Mouse (Mus musculus) limb, embryonic 14.5 days (tissue): ENCODE results near the gene Prickle2. TPM values are rescaled to one million over a fixed set of nuclear protein-coding genes. Genes with fewer than 3 reads are reported as not detected.

Experiments used
- ATAC-seq: fragments of 200-750 bp; cut with Nextera tagmentation; 2 replicates; pipeline ENCODE4 v1.8.0; 2017; ENCODE audit warnings: low read depth, moderate number of reproducible peaks, moderate TSS enrichment; ENCODE audit not compliant: low FRiP score
- DNase-seq: peaks from one replicate; pipeline ENCODE4 v3.0.0-alpha.2; 2015; ENCODE audit warnings: low spot score
- H3K27ac ChIP-seq: fragments of 300-500 bp; sonication (generic); replicated peaks from 2 replicates; pipeline ENCODE4 v1.5.1; 2014; ENCODE audit warnings: low read depth, mild to moderate bottlenecking, low read length, moderate library complexity, mixed read lengths
- H3K27me3 ChIP-seq: fragments of 300-500 bp; sonication (generic); 2 replicates; pipeline ENCODE4 v1.6.1; 2014; ENCODE audit warnings: low read length, mixed read lengths; ENCODE audit not compliant: control insufficient read depth, insufficient read depth
- H3K36me3 ChIP-seq: fragments of 300-500 bp; sonication (generic); 2 replicates; pipeline ENCODE4 v1.6.1; 2014; ENCODE audit warnings: mild to moderate bottlenecking, low read length, moderate library complexity, mixed read lengths; ENCODE audit not compliant: control insufficient read depth, insufficient read depth
- H3K4me1 ChIP-seq: fragments of 300-500 bp; sonication (generic); 2 replicates; pipeline ENCODE4 v1.6.1; 2014; ENCODE audit warnings: antibody characterized with exemption, low read length, mixed read lengths; ENCODE audit not compliant: control insufficient read depth, insufficient read depth
- H3K4me2 ChIP-seq: fragments of 300-500 bp; sonication (generic); replicated peaks from 2 replicates; pipeline ENCODE4 v1.6.1; 2014; ENCODE audit warnings: low read depth, mild to moderate bottlenecking, low read length, moderate library complexity; ENCODE audit not compliant: severe bottlenecking
- H3K4me3 ChIP-seq: fragments of 300-500 bp; sonication (generic); replicated peaks from 2 replicates; pipeline ENCODE4 v1.5.1; 2014; ENCODE audit warnings: low read length
- H3K9ac ChIP-seq: fragments of 300-500 bp; sonication (generic); 2 replicates; pipeline ENCODE4 v1.6.1; 2014; ENCODE audit warnings: mild to moderate bottlenecking, low read depth, low read length, moderate library complexity; ENCODE audit not compliant: severe bottlenecking
- H3K9me3 ChIP-seq: fragments of 300-500 bp; sonication (generic); 2 replicates; pipeline ENCODE4 v1.6.1; 2016; ENCODE audit warnings: low read length; ENCODE audit not compliant: control insufficient read depth
- POLR2A ChIP-seq: fragments of 200-500 bp; IDR thresholded peaks from 2 replicates; pipeline ENCODE4 v1.8.0; 2012; ENCODE audit warnings: inconsistent platforms, mild to moderate bottlenecking, moderate library complexity, borderline replicate concordance; ENCODE audit not compliant: insufficient read depth, insufficient read length; ENCODE audit errors: extremely low read depth
- WGBS: fragments of 180-500 bp; shearing (Covaris S2); extraction: QIAGEN DNeasy Blood & Tissue Kit; methylation state at CpG from one replicate; pipeline ENCODE4 v1.1.7; 2014; 5-methylcytosine and 5-hydroxymethylcytosine counted together
- polyA plus RNA-seq, 2 experiments: library from polyadenylated mRNA; depleted of rRNA in 1 of 2; stranded (reverse) in 1 of 2; unstranded in 1 of 2; fragments of >200 nt; fragmentation: Nextera tagmentation in 1 of 2; extraction: Ambion mirVana in 1 of 2; gene quantifications; 2 replicates each; pipeline versions ENCODE4 v1.2.1 to v1.2.3; 2012 to 2014

The Prickle2 gene
- polyA plus RNA-seq, 2 experiments = 5.5 to 8.0 TPM

GRCm38 (mm10) chr6:92630991-92631390 lies 75.0 kb downstream of the Prickle2 start:
- H3K36me3 ChIP-seq = no peaks in the 10 kb centered on the region
- H3K9me3 ChIP-seq = no peaks in the 10 kb centered on the region
- H3K4me2 ChIP-seq = no peak overlapping the region
- DNase-seq = no peak
- no peak overlapping the region for H3K4me3 ChIP-seq
- no peak overlapping the region for H3K27ac ChIP-seq
- no peak for ATAC-seq
- H3K27me3 ChIP-seq = no peaks in the 10 kb centered on the region
- no peak for TF ChIP-seq POLR2A
- WGBS = 90% methylated on average over 2 of the region's 2 CpGs
- H3K4me1 ChIP-seq = peaks cover 12% of the 10 kb centered on the region
- no peak overlapping the region for H3K9ac ChIP-seq

GRCm38 (mm10) chr6:92627711-92628110 lies 78.2 kb downstream of the Prickle2 start:
- Histone ChIP-seq H3K27me3 (no peaks in the 10 kb centered on the region), H3K36me3 (no peaks in the 10 kb centered on the region), H3K4me3 (no peak overlapping the region), H3K27ac (no peak overlapping the region), H3K4me2 (no peak overlapping the region), H3K4me1 (0 out of 2 replicates have a peak, but pooled peaks cover 3% of the 10 kb centered on the region), H3K9ac (no peak overlapping the region), H3K9me3 (no peaks in the 10 kb centered on the region)
- DNase-seq (no peak), ATAC-seq (no peak)
- WGBS = 90% methylated on average over 3 of the region's 3 CpGs
- no peak for TF ChIP-seq POLR2A

- no peak for TF ChIP-seq POLR2A
- ATAC-seq (no peak), DNase-seq (no peak)
- H3K27me3 ChIP-seq = no peaks in the 10 kb centered on the region
- H3K9me3 ChIP-seq = no peaks in the 10 kb centered on the region
- no peak overlapping the region for H3K4me3 ChIP-seq
- H3K36me3 ChIP-seq = no peaks in the 10 kb centered on the region
- no peak overlapping the region for H3K9ac ChIP-seq
- peaks cover 3% of the 10 kb centered on the region; the same call in 1 of the 2 replicates for H3K4me1 ChIP-seq
- 80% methylated on average over 8 of the region's 8 CpGs for WGBS
- no peak overlapping the region for H3K27ac ChIP-seq
- no peak overlapping the region for H3K4me2 ChIP-seq
Observed at GRCm38 (mm10) chr6:92627048-92627617, 78.8 kb downstream of the Prickle2 start.

- 53% methylated on average over 1 of the region's 1 CpGs for WGBS
- no peak overlapping the region for H3K27ac ChIP-seq
- H3K27me3 ChIP-seq = no peaks in the 10 kb centered on the region
- no peak for TF ChIP-seq POLR2A
- H3K4me1 ChIP-seq = peaks cover 3% of the 10 kb centered on the region; the same call in 1 of the 2 replicates
- no peak overlapping the region for H3K9ac ChIP-seq
- H3K4me3 ChIP-seq = no peak overlapping the region
- H3K4me2 ChIP-seq = no peak overlapping the region
- H3K9me3 ChIP-seq = no peaks in the 10 kb centered on the region
- no peak for ATAC-seq
- DNase-seq = no peak
- no peaks in the 10 kb centered on the region for H3K36me3 ChIP-seq
Observed at GRCm38 (mm10) chr6:92625923-92626322, 80.0 kb downstream of the Prickle2 start.

- WGBS = 62% methylated on average over 6 of the region's 6 CpGs
- H3K9ac ChIP-seq = no peak overlapping the region
- H3K27ac ChIP-seq = no peak overlapping the region
- TF ChIP-seq POLR2A = no peak
- DNase-seq (no peak), ATAC-seq (no peak)
- no peak overlapping the region for H3K4me2 ChIP-seq
- no peaks in the 10 kb centered on the region for H3K9me3 ChIP-seq
- H3K4me1 ChIP-seq = peaks cover 3% of the 10 kb centered on the region; the same call in 1 of the 2 replicates
- H3K27me3 ChIP-seq = no peaks in the 10 kb centered on the region
- H3K4me3 ChIP-seq = no peak overlapping the region
- no peaks in the 10 kb centered on the region for H3K36me3 ChIP-seq
Observed at GRCm38 (mm10) chr6:92624306-92624705, 81.6 kb downstream of the Prickle2 start.
